Mouse (Mus musculus) embryonic fibroblast, embryonic 13.5 days (primary cell): ENCODE measurements around the gene Ddx60. TPM values are rescaled to one million over a fixed set of nuclear protein-coding genes. Genes with fewer than 3 reads are reported as not detected.

Experiments
- H3K27ac ChIP-seq: 2 replicates; pipeline ENCODE4 v1.5.1; 2012; ENCODE audit warnings: low read length, control low read depth, inconsistent platforms; ENCODE audit not compliant: insufficient read depth
- H3K4me1 ChIP-seq: 2 replicates; pipeline ENCODE4 v1.6.1; 2011; ENCODE audit warnings: low read length; ENCODE audit not compliant: control insufficient read depth, insufficient read depth
- H3K4me3 ChIP-seq: 2 replicates; pipeline ENCODE4 v1.5.1; 2011; ENCODE audit warnings: mild to moderate bottlenecking, control low read depth, low read length; ENCODE audit not compliant: insufficient read depth
- CTCF ChIP-seq: IDR thresholded peaks from 2 replicates; pipeline ENCODE4 v1.5.1; 2011; ENCODE audit warnings: mild to moderate bottlenecking, control low read depth, low read length, moderate library complexity, borderline replicate concordance; ENCODE audit not compliant: insufficient read depth
- POLR2A ChIP-seq: IDR thresholded peaks from 2 replicates; pipeline ENCODE4 v1.6.1; 2011; ENCODE audit warnings: low read depth, mild to moderate bottlenecking, control low read depth, low read length, moderate library complexity
- polyA plus RNA-seq: library from polyadenylated mRNA; stranded (reverse); fragments of >200 nt; gene quantifications from 2 replicates; pipeline ENCODE4 v1.2.4, GENCODE M21; 2011; ENCODE audit warnings: low read depth; ENCODE audit not compliant: missing spikeins, insufficient read length

Gene Ddx60
- polyA plus RNA-seq, 1 experiment, result 2.6 TPM

DNA sequence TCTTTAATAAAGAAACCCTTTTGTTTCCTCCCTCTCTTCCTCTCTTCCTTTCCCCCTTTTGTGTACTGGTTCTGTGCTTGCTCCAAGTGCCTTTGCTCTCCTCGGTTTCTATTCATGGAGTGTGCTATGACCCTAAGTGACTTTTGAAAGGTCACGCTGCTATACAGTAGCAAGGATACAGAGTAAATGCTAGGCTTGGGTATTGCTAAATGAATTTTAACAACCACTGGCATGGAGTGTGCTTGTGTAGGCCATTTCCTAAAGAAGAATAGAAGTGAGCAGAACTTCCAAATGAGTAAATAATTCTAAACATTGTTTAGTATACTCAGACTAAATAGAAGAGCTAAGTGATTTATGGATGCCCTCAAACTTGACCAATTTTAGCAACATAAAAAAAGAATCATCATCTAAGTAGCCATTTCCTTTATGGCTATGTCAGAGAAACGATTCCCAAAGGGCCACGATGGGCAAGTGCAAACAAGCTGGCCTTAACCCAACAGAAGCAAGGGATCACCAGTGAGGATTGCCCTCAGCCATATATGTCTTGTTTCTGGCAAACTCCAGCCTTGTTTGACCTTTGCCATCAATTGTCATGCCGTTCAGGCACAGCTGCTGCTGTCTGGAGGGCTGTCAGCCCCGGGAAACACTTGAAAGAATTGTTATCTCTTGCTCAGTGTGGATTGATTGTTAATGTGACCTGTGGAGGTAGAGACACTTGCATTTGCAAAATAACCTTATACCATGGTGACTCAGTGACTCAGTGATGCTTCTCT is 58.0 kb downstream of the Ddx60 start:
- TF ChIP-seq CTCF (no peak), POLR2A (no peak)
- H3K27ac ChIP-seq, result no peak overlapping the region
- no peak overlapping the region for H3K4me3 ChIP-seq

DNA sequence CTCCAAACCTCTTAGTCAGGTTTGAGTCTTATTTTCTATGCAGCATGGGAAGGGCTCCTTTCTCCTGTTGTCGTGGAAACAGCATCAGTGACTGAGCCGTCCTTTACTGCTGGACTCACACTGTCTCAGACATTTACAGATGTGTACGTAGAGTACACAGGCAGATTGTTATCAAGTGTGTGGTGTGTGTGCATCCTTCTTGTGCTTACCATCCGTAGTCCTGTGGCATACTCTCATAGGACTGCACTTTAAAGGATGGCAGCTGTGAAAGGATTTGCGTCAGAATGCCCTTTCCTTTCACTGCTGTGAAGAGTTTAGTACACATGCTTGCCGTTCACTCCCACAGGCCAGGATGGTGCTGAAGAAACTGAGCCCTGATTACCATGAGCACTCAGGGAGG is 61.6 kb downstream of the Ddx60 start:
- Histone ChIP-seq H3K4me1 (no peaks in the 10 kb centered on the region), H3K4me3 (no peak overlapping the region), H3K27ac (no peak overlapping the region)
- no peak for TF ChIP-seq POLR2A
- no peak for TF ChIP-seq CTCF

More for the DNA sequence above, 58.0 kb downstream of the Ddx60 start:
- no peaks in the 10 kb centered on the region for H3K4me1 ChIP-seq

DNA sequence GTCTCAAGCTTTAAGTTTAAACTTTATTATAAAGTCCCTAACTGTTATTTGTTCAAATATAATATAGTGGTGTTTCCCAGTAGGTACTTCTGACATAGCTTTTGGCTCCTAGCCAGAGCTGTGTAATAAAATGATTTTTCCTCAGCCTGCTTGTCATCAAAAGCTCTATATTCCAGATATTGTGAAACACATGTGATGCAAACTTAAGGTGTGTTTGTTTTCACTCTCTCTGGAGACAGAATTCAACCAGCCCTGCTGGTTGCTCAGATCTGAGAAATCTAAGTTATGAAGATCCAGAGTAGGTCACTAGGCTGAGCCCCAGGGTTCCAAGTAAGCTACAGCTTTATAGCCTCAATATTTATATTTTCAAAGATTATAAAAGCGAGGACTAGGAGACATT is 64.9 kb downstream of the Ddx60 start:
- TF ChIP-seq POLR2A (no peak), CTCF (no peak)
- Histone ChIP-seq H3K4me3 (no peak overlapping the region), H3K27ac (no peak overlapping the region), H3K4me1 (no peaks in the 10 kb centered on the region)

GRCm38 (mm10) chr8:61997125-61997524 is 69.2 kb downstream of the Ddx60 start:
- Histone ChIP-seq H3K27ac (no peak overlapping the region), H3K4me1 (no peaks in the 10 kb centered on the region), H3K4me3 (no peak overlapping the region)
- TF ChIP-seq POLR2A (no peak), CTCF (no peak)

DNA sequence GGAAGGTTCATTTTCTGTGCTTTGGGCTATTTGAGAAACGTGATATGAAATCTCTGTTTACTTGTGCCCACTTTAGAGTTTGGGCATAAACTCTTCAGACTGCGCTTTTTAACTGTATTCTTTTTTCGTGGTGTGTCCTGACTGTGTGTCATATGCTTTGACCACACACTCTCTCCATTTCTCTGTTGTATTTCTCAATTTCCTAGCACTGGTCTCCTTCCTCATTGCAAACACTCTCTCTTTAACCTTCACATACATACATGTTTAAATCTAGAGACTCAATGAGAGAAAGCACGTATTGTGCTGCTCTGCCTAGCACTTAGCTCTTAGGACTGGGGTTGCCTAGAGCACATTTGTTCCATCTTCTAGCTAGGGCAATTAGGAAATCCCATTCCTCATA is 86.3 kb downstream of the Ddx60 start:
- H3K4me3 ChIP-seq, result no peak overlapping the region
- no peak overlapping the region for H3K27ac ChIP-seq
- no peaks in the 10 kb centered on the region for H3K4me1 ChIP-seq
- TF ChIP-seq CTCF (no peak), POLR2A (no peak)

DNA sequence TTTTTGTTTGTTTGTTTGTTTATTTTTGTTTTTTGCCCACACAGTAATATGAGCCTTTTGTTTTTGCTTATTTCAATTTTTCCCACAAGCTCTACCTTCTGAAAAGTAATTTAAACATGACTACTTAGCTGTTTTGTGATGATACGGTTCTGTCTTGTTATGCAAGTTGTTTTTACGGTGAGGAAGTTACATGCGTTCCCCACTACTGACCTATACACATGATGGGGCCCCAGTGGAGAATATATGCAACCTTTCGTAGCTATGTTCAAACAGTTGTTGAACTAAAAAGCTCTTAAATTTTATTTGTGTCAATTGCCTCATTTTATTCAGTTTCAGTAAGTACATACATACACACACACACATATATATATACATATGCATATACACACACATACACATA is 86.7 kb downstream of the Ddx60 start:
- H3K4me3 ChIP-seq, result no peak overlapping the region
- no peak overlapping the region for H3K27ac ChIP-seq
- TF ChIP-seq POLR2A (no peak), CTCF (no peak)
- H3K4me1 ChIP-seq, result no peaks in the 10 kb centered on the region

DNA sequence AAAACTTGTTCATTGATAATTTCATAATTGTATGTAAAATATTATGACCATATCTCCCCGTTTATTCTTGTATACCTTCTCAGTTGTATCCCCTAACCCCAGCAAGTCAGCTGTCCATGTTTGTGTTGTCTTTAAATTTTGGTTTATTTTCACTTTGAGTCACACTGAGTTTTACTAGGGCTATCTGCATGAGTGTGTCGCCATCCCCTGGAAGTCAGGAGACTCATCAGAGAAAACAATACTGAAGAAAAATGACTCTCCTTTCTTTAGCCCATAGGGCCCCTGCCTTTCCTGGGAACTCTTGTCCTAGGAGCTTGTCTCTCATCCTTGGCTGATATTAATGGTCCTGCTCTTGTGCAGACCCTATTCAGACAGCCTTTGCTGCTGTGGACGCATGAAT is 106.5 kb downstream of the Ddx60 start:
- no peaks in the 10 kb centered on the region for H3K4me1 ChIP-seq
- H3K27ac ChIP-seq, result no peak overlapping the region
- H3K4me3 ChIP-seq, result no peak overlapping the region
- TF ChIP-seq POLR2A (no peak), CTCF (no peak)

GRCm38 (mm10) chr8:62046809-62047208 is 118.9 kb downstream of the Ddx60 start:
- no peak for TF ChIP-seq POLR2A
- no peak for TF ChIP-seq CTCF
- Histone ChIP-seq H3K4me3 (no peak overlapping the region), H3K27ac (no peak overlapping the region), H3K4me1 (no peaks in the 10 kb centered on the region)

- TF ChIP-seq CTCF (no peak), POLR2A (no peak)
- Histone ChIP-seq H3K27ac (no peak overlapping the region), H3K4me3 (no peak overlapping the region), H3K4me1 (no peaks in the 10 kb centered on the region)
Observed at GRCm38 (mm10) chr8:62060357-62060756, 132.5 kb downstream of the Ddx60 start.

GRCm38 (mm10) chr8:62068305-62068704 is 140.4 kb downstream of the Ddx60 start:
- no peak overlapping the region for H3K4me3 ChIP-seq
- no peaks in the 10 kb centered on the region for H3K4me1 ChIP-seq
- no peak overlapping the region for H3K27ac ChIP-seq
- no peak for TF ChIP-seq POLR2A
- no peak for TF ChIP-seq CTCF
